Mouse (Mus musculus) gastrocnemius, adult 18-20 months (tissue): Measurements from ENCODE around the gene Fopnl. TPM values are rescaled to one million over a fixed set of nuclear protein-coding genes. Genes with fewer than 3 reads are reported as not detected.

Source experiments
- DNase-seq: peaks from one replicate; pipeline ENCODE4 v3.0.0; 2021; ENCODE audit warnings: low spot score
- total RNA-seq, 2 experiments: library from RNA; stranded (reverse); gene quantifications; 2 replicates each; pipeline ENCODE4 v1.2.3; 2021

Fopnl gene
- total RNA-seq, 2 experiments from 2014 or later: 68.6 to 70.6 TPM

DNA sequence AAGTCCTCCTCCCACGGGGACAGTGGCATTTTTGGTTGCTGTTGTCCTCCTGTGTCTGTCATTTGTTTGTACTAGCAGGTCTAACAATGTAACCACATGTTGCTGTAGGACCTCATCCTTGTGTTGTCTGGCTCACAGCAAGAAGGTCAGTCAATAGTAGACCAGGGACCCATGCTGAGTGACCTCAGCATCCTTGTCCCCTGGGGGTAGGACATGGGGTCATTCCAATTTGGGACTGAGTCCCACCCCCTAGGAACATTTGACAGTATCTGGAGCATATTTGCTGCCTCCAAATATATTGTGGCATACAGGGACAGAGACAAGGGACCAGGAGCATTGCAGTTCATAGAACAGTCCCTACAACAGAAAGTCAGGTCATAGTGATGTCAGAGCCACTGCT, 67.3 kb downstream of the Fopnl start:
- peak; percentile 15 for DNase-seq

Other genes starting within 250 kb of the Fopnl start
- gene Nde1, start 154.1 kb downstream of the Fopnl start, total RNA-seq: 10 to 100 TPM; 28.6 to 31.3 TPM
- 10 to 100 TPM; 21.5 to 22.6 TPM for gene Marf1, start 154.1 kb downstream of the Fopnl start, total RNA-seq
- gene Myh11, start 26.0 kb downstream of the Fopnl start, total RNA-seq: 10 to 100 TPM; 19.7 to 24.3 TPM
- gene Abcc1, start 44.2 kb upstream of the Fopnl start, total RNA-seq: 10 to 100 TPM; 22.5 to 23.7 TPM
- not detected for gene A630010A05Rik, start 244.9 kb upstream of the Fopnl start, total RNA-seq